Mouse (Mus musculus) ovary, adult 18-20 months (tissue): ENCODE data around the gene Map4k4.

ENCODE experiments used
- DNase-seq: peaks from one replicate; pipeline ENCODE4 v3.0.0; 2022; ENCODE audit warnings: low spot score, mixed read lengths

The Map4k4 gene

GRCm38 (mm10) chr1:39963821-39964220, 63.1 kb downstream of the Map4k4 start:
- peak; percentile 44 for DNase-seq

- no peak for DNase-seq
These were observed 63.7 kb downstream of the Map4k4 start for GRCm38 (mm10) chr1:39964427-39964826.

GRCm38 (mm10) chr1:39965461-39965860, 64.7 kb downstream of the Map4k4 start:
- no peak for DNase-seq

- DNase-seq, result no peak
These were observed 68.3 kb downstream of the Map4k4 start for GRCm38 (mm10) chr1:39968999-39969398.

- DNase-seq, result no peak
These were observed 69.2 kb downstream of the Map4k4 start for GRCm38 (mm10) chr1:39969771-39970406.

- DNase-seq, result no peak
These were observed 71.7 kb downstream of the Map4k4 start for GRCm38 (mm10) chr1:39972411-39972810.

GRCm38 (mm10) chr1:39973911-39974310, 73.2 kb downstream of the Map4k4 start:
- no peak for DNase-seq

GRCm38 (mm10) chr1:39975005-39975404, 74.3 kb downstream of the Map4k4 start:
- no peak for DNase-seq

- DNase-seq, result no peak
These were observed 75.4 kb downstream of the Map4k4 start for GRCm38 (mm10) chr1:39976107-39976506.

GRCm38 (mm10) chr1:39976847-39977744, 76.4 kb downstream of the Map4k4 start:
- DNase-seq, result no peak

- no peak for DNase-seq
These were observed 78.2 kb downstream of the Map4k4 start for GRCm38 (mm10) chr1:39978781-39979486.

- no peak for DNase-seq
These were observed 79.9 kb downstream of the Map4k4 start for GRCm38 (mm10) chr1:39980314-39981290.

- DNase-seq, result no peak
These were observed 81.3 kb downstream of the Map4k4 start for GRCm38 (mm10) chr1:39981970-39982369.

GRCm38 (mm10) chr1:39982727-39983487, 82.2 kb downstream of the Map4k4 start:
- no peak for DNase-seq

GRCm38 (mm10) chr1:39984331-39984730, 83.6 kb downstream of the Map4k4 start:
- DNase-seq, result no peak

GRCm38 (mm10) chr1:39986820-39987219, 86.1 kb downstream of the Map4k4 start:
- DNase-seq, result no peak

GRCm38 (mm10) chr1:39988841-39989240, 88.1 kb downstream of the Map4k4 start:
- no peak for DNase-seq

- DNase-seq, result no peak
These were observed 89.3 kb downstream of the Map4k4 start for GRCm38 (mm10) chr1:39990041-39990440.

- no peak for DNase-seq
These were observed 93.2 kb downstream of the Map4k4 start for GRCm38 (mm10) chr1:39993921-39994320.

GRCm38 (mm10) chr1:39995593-39995992, 94.9 kb downstream of the Map4k4 start:
- DNase-seq, result no peak

- DNase-seq, result no peak
These were observed 99.8 kb downstream of the Map4k4 start for GRCm38 (mm10) chr1:40000476-40000875.
